Mouse (Mus musculus): Measurements from ENCODE around the gene Paf1. TPM values are rescaled to one million over a fixed set of nuclear protein-coding genes. Genes with fewer than 3 reads are reported as not detected.

The Paf1 gene
- total and polyA plus RNA-seq, 3 experiments: 53.5 to 645 (median 99.9) TPM

GRCm38 (mm10) chr7:28372251-28373108 lies 20.3 kb upstream of the Paf1 start, which contains the start of gene Plekhg2:
Plekhg2 (minus strand) TSS chr7:28372599.
- Histone ChIP-seq H3K27ac (ENCODE audit: control insufficient read depth, low read depth, low read length) (peak within 1 kb of the TSS; percentile 63), H3K79me2 (ENCODE audit: control insufficient read depth, insufficient read depth, low read length, poor library complexity) (peaks cover 2% of the 10 kb centered on the region; the same call in 1 of the 2 replicates), H3K27me3 (ENCODE audit: control insufficient read depth in 1 of 2, insufficient read depth in 2 of 2, low read length in 2 of 2) (no peaks in the 10 kb centered on the region), H3K9ac (ENCODE audit: control insufficient read depth, low read depth, low read length, poor library complexity, severe bottlenecking) (peak within 1 kb of the TSS; percentile 88), H3K4me1 (ENCODE audit: control insufficient read depth in 1 of 2, insufficient read depth in 2 of 2, low read length in 2 of 2) (peaks cover 0 to 10% of the 10 kb centered on the region in 2 experiments; a peak in 2 of 4 replicates), H3K9me3 (replicated peaks; ENCODE audit: insufficient read depth, low read length) (no peaks in the 10 kb centered on the region), H3K36me3 (ENCODE audit: control insufficient read depth in 1 of 2, insufficient read depth in 2 of 2, low read length in 2 of 2) (peaks cover 0 to 7% of the 10 kb centered on the region in 2 experiments; a peak in 2 of 4 replicates), H3K4me3 (ENCODE audit: control insufficient read depth in 1 of 2, insufficient read depth in 1 of 2, low read depth in 2 of 2, low read length in 2 of 2) (peak within 1 kb of the TSS; percentile 62 to 79)
- TF ChIP-seq ELF1 (IDR thresholded peaks at IDR 0.05; ENCODE audit: low read depth, low read length) (peak; percentile 43), USF1 (IDR thresholded peaks at IDR 0.05; ENCODE audit: low read depth, low read length) (no peak), E2F4 (IDR thresholded peaks at IDR 0.05; ENCODE audit: borderline replicate concordance, low read depth, low read length) (peak; percentile 80; the same call in 1 of the 2 replicates), HCFC1 (IDR thresholded peaks at IDR 0.05; ENCODE audit: low read depth, low read length) (peak; percentile 65), MAZ (IDR thresholded peaks at IDR 0.05; ENCODE audit: low read depth, low read length) (peak; percentile 81; the same call in 1 of the 2 replicates), NELFE (IDR thresholded peaks at IDR 0.05; ENCODE audit: low read depth, low read length) (peak; percentile 43; the same call in 1 of the 2 replicates), MAFK (IDR thresholded peaks at IDR 0.05; ENCODE audit: borderline replicate concordance, low read depth, low read length) (peak; percentile 98), SIN3A (IDR thresholded peaks at IDR 0.05; ENCODE audit: low read length) (peak; percentile 56), TBP (IDR thresholded peaks at IDR 0.05; ENCODE audit: low read depth, low read length) (peak; percentile 100), RAD21 (IDR thresholded peaks at IDR 0.05; ENCODE audit: low read depth, low read length) (peak; percentile 19), CTCF (IDR thresholded peaks at IDR 0.05 in 2 of 3, conservative IDR thresholded peaks at IDR 0.05 in 1 of 3; ENCODE audit: control insufficient read depth in 1 of 3, insufficient read depth in 1 of 3, low read depth in 2 of 3, low read length in 3 of 3, poor library complexity in 1 of 3, severe bottlenecking in 1 of 3) (peak; percentile 52 to 85 (median 68); a peak in 5 of 6 replicates), MEF2A (IDR thresholded peaks at IDR 0.05; ENCODE audit: extremely low read depth, insufficient replicate concordance, low read depth, low read length, poor library complexity, severe bottlenecking) (no peak), MYC (IDR thresholded peaks at IDR 0.05; ENCODE audit: low read depth, low read length) (no peak), ETS1 (IDR thresholded peaks at IDR 0.05; ENCODE audit: low read depth, low read length) (peak; percentile 42; the same call in 1 of the 2 replicates), MXI1 (IDR thresholded peaks at IDR 0.05; ENCODE audit: low read depth, low read length) (peak; percentile 52), UBTF (IDR thresholded peaks at IDR 0.05; ENCODE audit: borderline replicate concordance, insufficient read depth, low read depth, low read length) (0 out of 2 replicates have a peak, but pooled peaks have one; percentile 67), POLR2A (IDR thresholded peaks at IDR 0.05; ENCODE audit: control insufficient read depth in 1 of 2, insufficient read depth in 1 of 2, low read depth in 1 of 2, low read length in 2 of 2, poor library complexity in 1 of 2) (peak; percentile 56 to 63; a peak in 1 of 4 replicates), SMC3 (IDR thresholded peaks at IDR 0.05; ENCODE audit: low read depth, low read length) (peak; percentile 51), KAT2A (conservative IDR thresholded peaks at IDR 0.05; ENCODE audit: low read depth, low read length) (no peak; the same call in 1 of the 2 replicates), BHLHE40 (IDR thresholded peaks at IDR 0.05; ENCODE audit: borderline replicate concordance, low read depth, low read length) (no peak)
- peak; percentile 99 for DNase-seq (ENCODE audit: low read depth, low spot score)

Measured in MEL (cell line).